Mouse (Mus musculus): ENCODE measurements around the gene Foxred1.

DNA sequence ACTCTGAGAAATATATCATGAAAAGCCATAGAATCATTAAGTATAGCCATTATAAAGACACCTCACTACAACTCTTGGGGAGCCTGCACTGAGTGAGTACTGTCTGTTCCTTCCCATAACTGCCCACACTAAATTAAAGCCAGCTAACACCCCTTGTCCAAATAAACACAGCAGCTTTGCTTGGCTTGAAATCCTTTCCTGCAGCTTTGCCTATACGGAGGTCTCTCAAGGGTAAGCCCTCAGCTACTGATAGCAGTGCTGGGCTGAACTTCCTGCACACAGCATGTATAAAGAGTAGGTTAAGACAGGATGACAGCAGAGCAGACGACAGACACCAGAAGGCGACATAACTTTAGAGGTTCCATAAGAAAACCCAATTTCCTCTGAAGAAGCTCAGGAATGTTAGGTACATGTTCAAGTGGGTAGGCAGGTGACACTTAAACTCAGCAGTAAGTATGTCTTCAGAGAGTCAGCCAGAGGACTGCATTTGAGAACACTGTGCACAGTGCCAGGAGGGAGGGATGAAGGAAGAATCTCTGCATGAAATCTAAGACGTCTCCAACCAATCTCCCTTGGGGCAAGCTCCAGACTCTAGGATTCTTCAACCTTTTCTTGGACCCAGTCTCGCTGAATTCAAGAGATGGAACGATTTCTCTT is 28.2 kb upstream of the Foxred1 start:
- TF ChIP-seq CTCF (IDR thresholded peaks at IDR 0.05; ENCODE audit: extremely low read depth, insufficient read depth, insufficient read length, insufficient replicate concordance), result no peak
- no peak for TF ChIP-seq POLR2A (IDR thresholded peaks at IDR 0.05; ENCODE audit: low read depth, low read length)

All from spleen, adult 2 months (tissue).